Mouse (Mus musculus) megakaryocyte, embryonic 14.5 days (primary cell): ENCODE results near the gene Gm15127. TPM values are rescaled to one million over a fixed set of nuclear protein-coding genes. Genes with fewer than 3 reads are reported as not detected.
"Not testable (repeated sequence)": the region's sequence is repeated elsewhere in the genome, so short reads cannot be mapped to it uniquely, and the experiment has no call there.

Experiments
- H3K27me3 ChIP-seq: replicated peaks from 2 replicates; pipeline ENCODE3; 2012; ENCODE audit warnings: inconsistent platforms
- H3K36me3 ChIP-seq: replicated peaks from 2 replicates; pipeline ENCODE3; 2012; ENCODE audit warnings: low read length, inconsistent platforms, mixed read lengths
- H3K4me1 ChIP-seq: 2 replicates; pipeline ENCODE4 v1.6.1; 2012; ENCODE audit warnings: inconsistent platforms
- H3K4me3 ChIP-seq: replicated peaks from 2 replicates; pipeline ENCODE3; 2012; ENCODE audit warnings: moderate library complexity, mild to moderate bottlenecking, inconsistent platforms
- H3K9me3 ChIP-seq: 2 replicates; pipeline ENCODE4 v1.6.1; 2012; ENCODE audit warnings: inconsistent platforms
- polyA plus RNA-seq: library from polyadenylated mRNA; stranded (reverse); fragments of >175 nt; gene quantifications from 2 replicates; pipeline ENCODE4 v1.2.3, GENCODE M21; 2012; ENCODE audit warnings: low replicate concordance; ENCODE audit not compliant: insufficient read depth

Gene Gm15127
- polyA plus RNA-seq: not detected in 2 replicates

- not testable (repeated sequence) for H3K4me1 ChIP-seq, H3K9me3 ChIP-seq, H3K36me3 ChIP-seq, H3K4me3 ChIP-seq, H3K27me3 ChIP-seq
Measured at GRCm38 (mm10) chrX:148663298-148663697, at the start of gene Gm15127. Gene Gm15127 (plus strand): TSS chrX:148663598.

GRCm38 (mm10) chrX:148615053-148615452, 48.3 kb upstream of the Gm15127 start, which contains the start of gene Gm8334:
Gene Gm8334 (minus strand): TSS chrX:148615153.
- H3K9me3 ChIP-seq, H3K4me1 ChIP-seq, H3K36me3 ChIP-seq, H3K4me3 ChIP-seq, H3K27me3 ChIP-seq: not testable (repeated sequence)

- H3K4me3 ChIP-seq, H3K4me1 ChIP-seq, H3K36me3 ChIP-seq, H3K9me3 ChIP-seq, H3K27me3 ChIP-seq: not testable (repeated sequence)
Measured at GRCm38 (mm10) chrX:148676290-148676689, 12.9 kb downstream of the Gm15127 start.

Other genes starting within 250 kb of the Gm15127 start
- gene Gm15114, start 174.6 kb upstream of the Gm15127 start, polyA plus RNA-seq: not detected in 2 replicates
- gene Gm8334, start 48.4 kb upstream of the Gm15127 start, polyA plus RNA-seq: not detected in 2 replicates
- not detected in 2 replicates for gene Luzp4, start 194.0 kb downstream of the Gm15127 start, polyA plus RNA-seq